Mouse (Mus musculus) induced T-regulatory cell, adult 2 months (primary cell): ENCODE results near the gene Tmem104.
A peak's percentile ranks its signal among the peaks of the same experiment; 100 is the strongest.

Experiments
- DNase-seq: peaks from one replicate; pipeline ENCODE4 v3.0.0-alpha.2; 2012; ENCODE audit warnings: low read depth

Gene Tmem104

GRCm38 (mm10) chr11:115229021-115229930, 42.0 kb downstream of the Tmem104 start:
- no peak for DNase-seq

- peak; percentile 82 for DNase-seq
These were observed 44.1 kb downstream of the Tmem104 start for GRCm38 (mm10) chr11:115231168-115231915.

GRCm38 (mm10) chr11:115231924-115232323, 44.6 kb downstream of the Tmem104 start:
- DNase-seq: no peak

GRCm38 (mm10) chr11:115232889-115233288, 45.6 kb downstream of the Tmem104 start:
- no peak for DNase-seq

DNA sequence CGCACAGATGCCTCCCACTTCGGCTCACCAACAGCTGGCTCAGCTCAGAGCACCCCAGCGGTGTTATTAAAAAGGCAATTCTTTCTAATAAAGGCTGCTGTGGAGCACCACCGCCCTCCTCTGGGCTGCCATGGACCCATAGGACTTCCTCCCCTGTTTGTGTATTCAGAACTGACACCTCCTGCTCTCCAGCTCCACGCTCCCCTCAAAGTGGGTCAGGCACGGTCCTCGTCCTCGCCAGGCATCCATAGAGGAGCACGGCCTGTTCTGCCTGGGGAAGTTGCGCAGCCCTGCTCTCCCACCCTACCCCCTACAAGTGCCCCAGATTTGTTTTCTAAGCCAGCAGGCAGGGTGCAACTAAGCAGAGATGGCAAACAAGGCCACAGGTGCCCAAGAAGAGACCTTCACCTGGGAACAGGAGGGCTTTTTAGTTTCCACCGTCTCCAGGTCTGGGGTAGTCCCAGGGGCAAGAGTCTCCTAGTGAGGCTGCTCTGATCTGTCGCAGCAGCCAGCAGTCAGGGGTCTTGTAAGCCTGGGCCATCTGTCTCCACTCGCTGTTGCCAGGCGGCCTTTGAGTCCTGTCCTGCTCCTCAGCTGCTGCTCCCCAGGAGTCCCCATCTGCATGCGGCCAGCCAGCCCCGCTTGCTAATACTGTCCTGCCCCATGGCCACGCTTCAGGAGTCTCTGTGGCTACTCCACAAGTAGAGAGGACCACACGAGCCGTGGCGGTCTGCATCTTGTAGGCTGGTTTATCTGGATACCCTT, 46.4 kb downstream of the Tmem104 start:
- DNase-seq: no peak

DNA sequence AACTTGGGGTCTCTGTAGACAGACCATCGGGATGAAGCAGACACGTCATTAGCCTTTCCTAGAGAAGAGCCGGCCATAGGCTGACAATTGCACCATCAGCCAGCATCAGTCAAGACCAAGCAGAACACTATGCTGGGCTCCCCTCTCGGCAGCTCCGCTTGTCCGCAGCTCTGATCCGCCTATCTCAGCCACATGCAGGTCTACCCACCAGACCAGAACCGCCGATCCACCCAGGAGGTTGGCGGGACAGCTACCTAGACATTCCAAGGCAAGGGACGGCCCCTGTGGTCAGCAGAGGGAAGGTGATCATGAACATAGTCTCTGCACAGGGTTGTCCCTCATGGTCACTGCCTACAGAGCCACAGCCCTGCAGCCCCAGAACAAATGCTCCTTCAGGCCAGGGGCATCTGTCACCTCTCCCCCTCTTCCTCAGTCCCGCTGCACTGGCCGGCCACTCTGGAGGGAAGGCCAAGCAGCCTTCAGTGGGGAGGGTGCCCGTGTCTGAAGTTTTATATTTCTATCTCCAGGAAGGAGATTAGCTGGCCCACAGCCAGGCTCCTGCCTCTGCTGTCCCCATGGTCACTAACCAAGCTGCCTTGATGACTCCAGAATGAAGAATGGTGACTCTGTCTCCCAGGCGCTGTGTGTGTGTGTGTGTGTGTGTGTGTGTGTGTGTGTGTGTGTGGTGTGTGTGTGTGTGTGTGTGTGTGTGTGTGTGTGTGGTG, 47.2 kb downstream of the Tmem104 start:
- no peak for DNase-seq

- no peak for DNase-seq
These were observed 49.3 kb downstream of the Tmem104 start for GRCm38 (mm10) chr11:115236570-115236969.

DNA sequence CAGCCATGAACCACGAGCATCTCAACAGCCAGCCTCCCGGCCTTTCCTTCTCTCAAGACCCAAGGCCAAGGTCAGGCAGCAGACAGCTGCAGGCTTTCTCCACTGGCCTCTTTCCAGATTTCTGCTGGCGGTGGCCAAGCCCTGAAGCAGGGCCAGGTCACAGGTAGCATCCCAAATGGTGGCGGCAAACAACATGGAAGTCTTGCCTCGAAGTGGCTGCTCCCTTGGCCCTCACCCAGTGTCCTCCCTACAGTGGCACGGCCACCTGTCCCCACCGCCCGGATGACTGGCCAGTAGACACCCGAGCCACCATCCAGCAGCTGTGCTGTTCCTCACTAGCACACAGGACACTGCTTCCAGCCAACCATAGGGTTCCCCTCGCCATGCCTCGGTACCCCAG, 54.1 kb downstream of the Tmem104 start:
- no peak for DNase-seq

GRCm38 (mm10) chr11:115242746-115243145, 55.5 kb downstream of the Tmem104 start:
- no peak for DNase-seq

- DNase-seq: no peak
These were observed 56.5 kb downstream of the Tmem104 start for GRCm38 (mm10) chr11:115243783-115244182.

- no peak for DNase-seq
These were observed 57.6 kb downstream of the Tmem104 start for GRCm38 (mm10) chr11:115244840-115245239.

DNA sequence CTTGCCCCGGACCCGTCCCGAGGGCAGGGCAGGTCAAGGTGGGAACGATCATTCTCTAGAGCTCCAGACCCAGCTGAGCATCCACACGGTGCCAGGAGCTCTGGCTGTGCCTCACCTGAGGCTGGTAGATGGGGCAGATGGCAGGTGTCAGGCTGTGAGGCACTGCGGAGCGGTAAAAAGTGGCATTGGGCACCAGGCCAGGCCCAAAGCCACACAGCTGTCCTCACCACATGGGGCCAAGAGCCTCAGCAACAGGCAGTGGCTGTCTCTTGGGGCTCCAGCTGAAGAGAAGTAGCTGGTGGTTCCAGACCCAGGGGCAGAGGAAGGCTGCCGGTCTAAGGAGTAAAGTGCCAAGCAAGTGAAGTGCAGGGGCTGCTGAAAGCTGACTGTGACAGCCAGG, 59.1 kb downstream of the Tmem104 start:
- DNase-seq: no peak

GRCm38 (mm10) chr11:115247240-115247639, 60.0 kb downstream of the Tmem104 start:
- DNase-seq: no peak

- no peak for DNase-seq
These were observed 60.7 kb downstream of the Tmem104 start for GRCm38 (mm10) chr11:115247945-115248344.

DNA sequence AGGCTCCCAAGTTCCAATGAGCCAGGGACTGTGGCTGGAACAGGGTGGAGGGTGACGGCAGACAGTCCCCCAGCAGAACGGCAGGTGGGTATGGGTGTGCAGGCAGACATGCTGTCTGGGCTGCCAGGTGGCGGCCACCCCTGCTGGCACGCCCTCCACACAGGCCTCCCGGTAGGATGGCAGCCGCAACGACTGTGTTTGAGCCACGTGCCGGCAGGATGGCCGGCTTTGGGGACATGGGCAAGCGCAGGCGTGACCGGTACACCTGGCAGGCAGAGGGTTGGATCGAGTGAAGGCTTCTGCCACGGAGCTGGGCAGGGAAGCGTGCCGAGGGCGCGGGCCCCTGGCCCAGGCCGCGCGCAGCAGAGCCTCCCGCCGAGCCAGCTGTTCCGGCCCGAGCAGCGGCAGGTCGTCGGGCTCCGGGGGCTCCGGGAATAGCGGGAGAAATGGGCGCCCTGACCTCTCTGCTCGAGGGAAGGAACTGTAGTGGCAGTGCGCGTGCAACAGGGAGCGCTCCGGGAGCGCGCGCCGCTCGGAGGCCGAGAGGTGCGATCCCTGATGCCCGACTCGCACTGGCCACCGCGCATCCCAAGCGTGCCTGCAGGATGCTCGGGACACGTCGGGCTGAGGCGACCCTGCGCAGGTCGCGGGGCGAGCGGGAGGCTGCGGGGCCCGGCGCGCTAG, 62.6 kb downstream of the Tmem104 start:
- DNase-seq: no peak

DNA sequence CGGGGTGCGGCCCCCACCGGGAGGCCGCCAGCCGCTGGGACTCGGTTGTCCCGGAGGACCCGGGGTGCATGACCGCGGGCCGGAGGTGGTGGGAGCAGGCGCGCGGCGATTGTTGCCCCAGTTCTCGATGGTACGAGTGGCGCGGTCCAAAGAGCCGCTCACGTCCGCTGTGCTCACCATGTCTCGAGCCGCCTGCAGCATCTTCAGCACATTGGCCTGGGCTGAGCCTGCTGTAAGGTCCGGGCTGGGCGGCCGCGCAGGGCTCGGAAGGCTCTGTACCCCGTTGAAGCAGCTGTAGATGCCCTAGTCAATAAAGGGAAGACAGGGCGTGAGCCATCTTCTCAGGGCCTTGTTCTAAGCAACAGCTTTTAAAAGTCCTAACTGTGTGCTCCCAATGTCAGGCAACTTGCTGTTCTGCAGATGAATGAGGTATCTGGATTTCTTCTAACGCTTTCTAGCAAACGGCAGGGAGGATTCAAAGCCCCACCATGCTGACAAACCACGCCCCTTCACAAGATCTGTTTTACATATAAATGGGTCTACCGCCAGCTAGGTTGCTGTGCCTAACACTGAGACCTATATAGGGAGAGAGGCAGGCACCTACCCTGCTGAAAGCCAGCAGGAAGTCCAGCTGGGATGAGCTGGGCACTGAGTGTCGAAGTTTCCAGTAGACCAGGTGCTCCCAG, 63.3 kb downstream of the Tmem104 start:
- DNase-seq: no peak

DNA sequence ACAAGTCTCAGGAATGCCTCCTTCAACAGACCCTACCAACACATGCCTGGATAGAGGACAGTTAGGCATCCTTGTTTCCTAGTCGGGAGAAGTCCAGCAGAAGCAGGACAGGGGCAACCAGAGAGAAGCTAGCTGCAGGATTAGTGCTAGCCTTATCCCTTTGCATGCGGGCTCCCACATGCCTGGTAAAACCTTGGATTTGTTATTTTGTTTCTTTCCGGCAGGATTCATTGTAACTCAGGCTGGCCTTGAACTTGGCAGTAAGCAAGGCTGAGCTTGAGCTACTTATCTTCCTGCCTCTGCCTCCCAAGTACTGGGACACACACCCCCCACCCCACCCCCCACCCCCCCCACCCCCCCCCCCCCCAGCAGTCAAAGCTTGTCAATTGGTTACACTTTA, 64.0 kb downstream of the Tmem104 start:
- no peak for DNase-seq

DNA sequence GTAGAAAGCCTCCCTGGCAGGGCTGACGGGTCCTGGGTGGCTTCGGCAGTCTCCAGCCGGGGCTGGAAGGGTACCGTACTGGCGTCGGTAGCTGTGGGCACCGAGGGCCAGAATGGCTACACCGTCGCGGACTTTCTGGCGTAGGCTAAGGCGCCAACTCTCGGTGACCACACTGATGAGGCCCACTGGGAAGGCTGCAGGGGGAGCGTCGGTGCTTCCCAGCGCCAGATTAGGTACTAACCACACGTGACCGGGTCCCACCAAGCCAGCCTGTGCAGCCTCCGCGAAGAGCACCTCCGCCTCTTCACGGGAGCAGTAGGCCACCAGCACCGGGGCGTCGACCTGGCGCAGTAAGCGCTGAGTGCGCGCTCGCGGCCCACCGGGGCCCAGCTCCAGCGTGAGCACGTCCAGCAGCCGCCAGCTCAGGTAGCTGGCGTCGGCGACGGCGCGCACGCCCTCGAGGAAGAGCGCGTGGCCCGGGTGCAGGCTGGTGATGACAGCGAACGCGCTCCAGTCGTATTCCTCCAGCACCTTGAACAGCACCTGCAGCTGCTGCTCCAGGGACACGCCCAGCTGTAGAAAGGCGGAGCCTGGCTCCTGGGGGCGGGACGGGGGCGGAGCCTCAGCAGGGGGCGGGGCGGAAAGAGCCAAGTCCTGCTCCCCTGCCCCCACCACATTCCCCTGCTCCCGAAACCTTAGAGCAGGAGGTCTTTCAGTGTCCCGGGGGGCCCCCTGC, 70.7 kb downstream of the Tmem104 start:
- peak; percentile 60 for DNase-seq

DNA sequence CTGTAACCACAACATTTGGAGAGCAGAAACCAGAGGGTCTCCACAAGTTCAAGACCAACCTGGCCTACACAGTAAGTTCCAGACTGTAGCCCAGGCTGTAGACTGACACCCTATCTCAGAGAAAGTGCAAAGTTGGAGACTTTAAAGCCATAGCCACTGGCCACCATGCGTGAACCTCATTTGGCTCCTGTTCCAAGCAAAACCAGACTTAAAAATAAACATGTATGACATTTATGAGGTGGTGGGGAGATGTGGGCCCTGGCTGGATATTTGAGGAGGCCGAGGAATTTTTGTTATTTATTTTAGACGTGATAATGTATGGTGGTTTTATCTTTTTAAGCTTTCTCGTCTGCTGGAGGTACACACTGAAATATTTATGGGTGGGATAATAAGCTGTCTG, 71.8 kb downstream of the Tmem104 start:
- no peak for DNase-seq

GRCm38 (mm10) chr11:115262954-115263353, 75.7 kb downstream of the Tmem104 start:
- no peak for DNase-seq
